Mouse (Mus musculus) ES-Bruce4 (cell line): ENCODE data around the gene Rybp. TPM values are rescaled to one million over a fixed set of nuclear protein-coding genes. Genes with fewer than 3 reads are reported as not detected.

Experiments used
- H3K27ac ChIP-seq: 2 replicates; pipeline ENCODE4 v1.5.1; 2012; ENCODE audit warnings: low read length, inconsistent platforms; ENCODE audit not compliant: insufficient read depth
- H3K27me3 ChIP-seq: 2 replicates; pipeline ENCODE4 v1.6.1; 2012; ENCODE audit warnings: mild to moderate bottlenecking, low read length, inconsistent platforms; ENCODE audit not compliant: control insufficient read depth, poor library complexity, insufficient read depth, severe bottlenecking
- H3K36me3 ChIP-seq: 2 replicates; pipeline ENCODE4 v1.6.1; 2012; ENCODE audit warnings: inconsistent platforms, mild to moderate bottlenecking, low read length, moderate library complexity; ENCODE audit not compliant: control insufficient read depth, poor library complexity, insufficient read depth, severe bottlenecking
- H3K4me1 ChIP-seq: one replicate; pipeline ENCODE4 v1.8.1; 2011; ENCODE audit warnings: low read length; ENCODE audit not compliant: control insufficient read depth, insufficient read depth
- H3K4me3 ChIP-seq: 2 replicates; pipeline ENCODE4 v1.5.1; 2011; ENCODE audit warnings: low read depth, mild to moderate bottlenecking, low read length
- H3K9ac ChIP-seq: 2 replicates; pipeline ENCODE4 v1.6.1; 2012; ENCODE audit warnings: low read depth, mild to moderate bottlenecking, inconsistent platforms; ENCODE audit not compliant: poor library complexity, severe bottlenecking
- H3K9me3 ChIP-seq: replicated peaks from 2 replicates; pipeline ENCODE4 v1.6.1; 2012; ENCODE audit warnings: mild to moderate bottlenecking, low read length, inconsistent platforms; ENCODE audit not compliant: control insufficient read depth, poor library complexity, insufficient read depth, severe bottlenecking
- CTCF ChIP-seq: IDR thresholded peaks from one replicate; pipeline ENCODE4 v1.8.1; 2011; ENCODE audit warnings: low read depth, low read length
- EP300 ChIP-seq: IDR thresholded peaks from 2 replicates; pipeline ENCODE4 v1.6.1; 2011; ENCODE audit warnings: low read depth, low read length; ENCODE audit not compliant: insufficient read depth
- POLR2A ChIP-seq: IDR thresholded peaks from one replicate; pipeline ENCODE4 v1.8.1; 2011; ENCODE audit warnings: low read length; ENCODE audit not compliant: insufficient read depth
- polyA plus RNA-seq: library from polyadenylated mRNA; stranded (reverse); fragments of >200 nt; gene quantifications from 2 replicates; pipeline ENCODE4 v1.2.4, GENCODE M21; 2011; ENCODE audit warnings: low read depth; ENCODE audit not compliant: missing spikeins, insufficient read depth, insufficient read length

The Rybp gene
- polyA plus RNA-seq, 1 experiment: 124 TPM

DNA sequence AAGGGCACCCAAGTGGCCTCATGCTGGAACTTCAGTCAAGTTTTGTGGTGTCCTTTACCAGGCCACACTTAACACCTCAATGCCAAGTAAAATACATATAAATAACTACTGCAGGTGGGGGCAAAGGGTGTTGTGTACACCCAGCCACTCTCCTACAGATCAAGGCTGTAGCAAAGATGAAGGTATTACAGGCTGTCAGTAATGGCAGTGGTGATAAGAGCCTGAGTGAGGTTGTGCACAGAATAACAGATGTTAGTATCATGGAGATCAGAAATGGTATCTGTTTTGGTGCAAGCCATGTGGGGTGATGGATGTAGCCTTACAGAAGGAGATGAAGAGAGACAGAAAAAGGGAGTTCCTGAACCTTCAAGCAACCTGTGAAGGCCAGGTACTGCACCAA is 52.2 kb downstream of the Rybp start:
- TF ChIP-seq CTCF: no peak
- no peak for TF ChIP-seq EP300
- no peak for TF ChIP-seq POLR2A
- Histone ChIP-seq H3K9me3 (no peaks in the 10 kb centered on the region), H3K27me3 (no peaks in the 10 kb centered on the region), H3K4me1 (peaks cover 3% of the 10 kb centered on the region), H3K36me3 (peaks cover 12% of the 10 kb centered on the region), H3K9ac (no peak overlapping the region), H3K27ac (no peak overlapping the region), H3K4me3 (no peak overlapping the region)

DNA sequence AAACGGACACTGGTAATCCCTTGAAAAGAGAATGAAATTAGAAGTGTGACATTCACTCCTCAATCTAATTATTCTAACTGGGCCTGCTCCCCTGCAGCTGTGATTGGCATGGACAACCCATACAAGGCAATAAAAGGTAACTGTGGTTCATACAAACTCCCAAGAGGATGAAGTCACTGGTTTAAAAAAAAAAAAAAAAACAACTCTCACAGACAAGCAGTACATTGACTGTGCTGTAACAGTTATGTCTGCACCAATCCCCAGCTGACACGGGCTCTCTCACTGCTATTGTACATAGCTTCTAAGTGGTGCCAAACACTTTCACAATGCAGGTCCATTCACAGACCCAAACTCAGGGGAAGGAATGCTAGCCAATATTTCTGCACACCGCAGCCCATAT is 53.8 kb downstream of the Rybp start:
- no peak overlapping the region for H3K9ac ChIP-seq
- peaks cover 12% of the 10 kb centered on the region for H3K36me3 ChIP-seq
- H3K27me3 ChIP-seq: no peaks in the 10 kb centered on the region
- no peak overlapping the region for H3K4me3 ChIP-seq
- peaks cover 3% of the 10 kb centered on the region for H3K4me1 ChIP-seq
- no peaks in the 10 kb centered on the region for H3K9me3 ChIP-seq
- no peak for TF ChIP-seq CTCF
- H3K27ac ChIP-seq: no peak overlapping the region

DNA sequence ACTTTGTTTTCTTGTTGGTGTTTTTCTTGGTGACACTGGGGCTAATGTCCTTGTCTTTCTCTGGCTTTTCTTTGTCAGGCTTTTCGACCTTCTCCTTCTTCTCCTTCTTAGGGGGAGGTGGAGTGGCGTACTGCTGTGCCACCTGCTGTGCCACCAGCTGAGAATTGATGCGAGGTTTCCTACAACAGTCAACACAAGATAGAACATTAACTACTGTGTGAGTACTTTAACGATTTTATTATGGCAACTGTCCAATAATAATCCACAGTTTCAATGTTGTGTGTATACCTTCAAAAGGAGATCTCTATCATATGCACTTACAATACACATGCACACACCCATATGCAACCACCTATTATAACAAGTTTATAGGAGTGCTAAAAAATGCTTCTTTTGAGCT is 54.2 kb downstream of the Rybp start:
- no peak overlapping the region for H3K27ac ChIP-seq
- no peak for TF ChIP-seq EP300
- TF ChIP-seq POLR2A: no peak
- TF ChIP-seq CTCF: no peak
- no peak overlapping the region for H3K4me3 ChIP-seq
- no peaks in the 10 kb centered on the region for H3K9me3 ChIP-seq
- peaks cover 12% of the 10 kb centered on the region for H3K36me3 ChIP-seq
- no peak overlapping the region for H3K9ac ChIP-seq
- H3K4me1 ChIP-seq: peaks cover 3% of the 10 kb centered on the region
- H3K27me3 ChIP-seq: no peaks in the 10 kb centered on the region

DNA sequence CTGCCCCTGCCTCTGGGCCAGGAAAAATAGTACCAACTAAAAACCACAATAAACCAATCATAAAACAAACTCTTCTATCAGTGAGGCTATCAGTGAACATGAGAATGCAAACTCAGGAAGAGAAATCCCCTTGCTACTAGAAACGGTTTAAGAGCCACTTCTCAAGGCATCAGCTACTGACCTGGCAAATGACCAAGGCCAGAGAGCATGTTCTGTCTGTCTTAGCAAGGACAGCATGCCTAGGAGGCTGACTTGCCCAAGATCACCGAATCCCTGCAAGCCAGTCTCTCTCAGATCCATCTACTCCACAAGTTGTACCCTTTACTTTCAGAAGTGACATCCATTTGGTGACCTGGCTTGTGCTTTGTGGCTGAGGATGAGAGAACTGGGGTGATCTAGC is 61.1 kb downstream of the Rybp start:
- H3K9me3 ChIP-seq: no peaks in the 10 kb centered on the region
- no peak overlapping the region for H3K4me3 ChIP-seq
- TF ChIP-seq EP300 (no peak), POLR2A (no peak), CTCF (no peak)
- 0 out of 2 replicates have a peak, but pooled peaks cover 2% of the 10 kb centered on the region for H3K36me3 ChIP-seq
- H3K27ac ChIP-seq: no peak overlapping the region
- no peak overlapping the region for H3K9ac ChIP-seq
- peaks cover 1% of the 10 kb centered on the region for H3K4me1 ChIP-seq
- H3K27me3 ChIP-seq: no peaks in the 10 kb centered on the region

DNA sequence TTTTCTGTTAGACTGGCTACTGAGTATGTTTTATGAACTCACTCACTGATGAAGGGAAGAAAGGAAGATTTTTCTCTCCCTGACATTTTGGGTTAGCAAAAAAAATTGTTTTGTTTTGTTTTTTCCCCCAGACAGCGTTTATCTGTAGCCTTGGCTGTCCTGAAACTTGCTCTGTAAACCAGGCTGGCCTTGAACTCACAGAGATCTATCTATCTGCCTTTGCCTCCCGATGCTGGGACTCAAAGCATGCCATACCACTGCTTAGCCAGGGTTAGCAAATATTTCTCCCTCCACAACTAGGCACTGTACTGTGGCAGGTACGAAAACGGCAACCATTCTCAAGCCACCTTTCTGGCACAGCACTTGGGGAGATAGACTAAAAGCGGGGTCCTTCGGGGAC is 63.4 kb downstream of the Rybp start:
- no peak overlapping the region for H3K4me3 ChIP-seq
- TF ChIP-seq CTCF: no peak
- no peak for TF ChIP-seq EP300
- TF ChIP-seq POLR2A: no peak
- H3K27ac ChIP-seq: no peak overlapping the region
- H3K9me3 ChIP-seq: no peaks in the 10 kb centered on the region
- peaks cover 1% of the 10 kb centered on the region for H3K4me1 ChIP-seq
- H3K27me3 ChIP-seq: no peaks in the 10 kb centered on the region
- no peak overlapping the region for H3K9ac ChIP-seq
- H3K36me3 ChIP-seq: no peaks in the 10 kb centered on the region

DNA sequence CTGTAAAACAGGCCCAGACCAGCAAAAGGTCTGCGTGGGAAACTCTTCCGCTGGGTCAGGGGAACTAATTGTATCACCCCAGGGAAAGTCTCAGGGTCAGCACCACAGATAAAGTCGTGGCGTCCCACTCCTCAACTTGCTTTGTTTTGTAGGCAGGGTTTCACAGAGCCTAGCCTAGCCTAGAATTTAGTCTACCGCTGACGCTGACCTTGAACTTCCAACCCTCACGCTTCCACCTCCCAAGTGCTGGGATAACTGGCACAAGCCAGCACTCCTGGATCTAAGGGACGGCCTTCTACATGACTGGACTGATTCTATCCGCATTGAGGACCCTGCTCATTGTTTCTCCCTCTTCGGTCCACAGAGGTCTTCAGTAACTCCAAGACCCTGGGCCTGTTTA is 63.9 kb downstream of the Rybp start:
- Histone ChIP-seq H3K36me3 (no peaks in the 10 kb centered on the region), H3K9me3 (no peaks in the 10 kb centered on the region), H3K4me1 (peaks cover 1% of the 10 kb centered on the region), H3K4me3 (no peak overlapping the region), H3K9ac (no peak overlapping the region), H3K27ac (no peak overlapping the region), H3K27me3 (no peaks in the 10 kb centered on the region)
- TF ChIP-seq POLR2A (no peak), EP300 (no peak), CTCF (no peak)
